Comparison of ENCODE assay signal across 8 mouse cellular contexts in the genomic region with DNA sequence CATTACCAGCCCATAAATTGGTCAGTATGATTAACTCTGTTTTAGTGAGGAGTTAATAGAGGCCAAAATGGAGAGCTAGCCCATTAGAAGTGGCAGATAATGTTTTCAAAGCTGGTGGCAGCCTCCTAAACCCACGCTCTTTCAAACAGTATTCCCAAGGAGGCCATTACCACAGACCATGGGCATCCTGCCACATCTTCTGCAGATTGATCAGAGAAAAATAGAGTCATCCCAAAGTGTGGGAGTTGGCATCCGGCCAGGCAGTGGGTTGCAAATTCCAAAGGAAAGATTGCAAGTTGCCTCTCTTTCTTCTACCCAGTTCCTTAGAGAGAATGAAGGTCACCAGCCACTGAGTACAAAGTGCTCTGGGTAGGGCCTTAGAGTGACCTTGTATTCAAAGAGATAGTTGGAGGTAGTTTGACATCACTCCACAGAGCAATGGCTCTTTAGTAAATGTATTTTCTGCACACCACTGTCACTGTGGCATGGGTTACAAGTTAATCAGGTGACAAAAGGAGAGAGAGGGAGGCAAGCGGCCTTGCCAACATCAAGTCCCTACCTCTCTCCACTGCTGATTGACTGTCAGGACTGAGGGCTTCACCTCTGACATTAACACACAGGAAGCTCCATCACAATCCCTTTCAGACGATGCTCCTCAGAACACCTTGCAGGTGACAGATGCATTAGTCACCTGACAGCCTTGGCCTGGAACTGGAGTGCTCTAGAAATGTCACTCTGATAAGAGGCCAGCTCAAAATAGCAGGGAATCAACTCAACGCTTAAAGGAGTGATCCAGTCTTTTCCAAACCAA.
DNase-seq lines count a peak whose midpoint lies in the region; ATAC-seq and TF ChIP-seq lines count a peak whose summit lies in the region.

No protein-coding gene starts in this region.

- 77% methylated on average over 5 of the region's 5 CpGs for WGBS in forebrain, embryonic 13.5 days
- whole genome bisulfite sequencing in forebrain, embryonic 15.5 days: 72% methylated on average over 5 of the region's 5 CpGs
- WGBS in neural tube, embryonic 13.5 days: 78% methylated on average over 5 of the region's 5 CpGs
- 80% methylated on average over 5 of the region's 5 CpGs for WGBS in neural tube, embryonic 15.5 days
- 72% methylated on average over 5 of the region's 5 CpGs for WGBS in forebrain, postnatal 0 days

- H3K27ac ChIP-seq in forebrain, embryonic 13.5 days: no peak overlapping the region
- no peak overlapping the region for H3K27ac ChIP-seq in forebrain, embryonic 15.5 days (replicated peaks)
- H3K27ac ChIP-seq in neural tube, embryonic 13.5 days (replicated peaks): no peak overlapping the region
- no peak overlapping the region for H3K27ac ChIP-seq in neural tube, embryonic 15.5 days (replicated peaks)
- no peak overlapping the region for H3K27ac ChIP-seq in forebrain, postnatal 0 days (ENCODE audit: low read depth, low read length)

- ATAC-seq in forebrain, embryonic 13.5 days: 0 out of 2 replicates have a peak, but pooled peaks have one; percentile 21
- no peak for ATAC-seq in forebrain, embryonic 15.5 days (replicated peaks)
- 0 out of 2 replicates have a peak, but pooled peaks have one; percentile 19 for ATAC-seq in neural tube, embryonic 13.5 days (ENCODE audit: low read depth)
- no peak for ATAC-seq in neural tube, embryonic 15.5 days (ENCODE audit: low FRiP score)
- ATAC-seq in forebrain, postnatal 0 days: no peak

- no peaks in the 10 kb centered on the region for H3K27me3 ChIP-seq in forebrain, embryonic 13.5 days
- H3K27me3 ChIP-seq in forebrain, embryonic 15.5 days: no peaks in the 10 kb centered on the region
- H3K27me3 ChIP-seq in neural tube, embryonic 13.5 days: no peaks in the 10 kb centered on the region
- H3K27me3 ChIP-seq in neural tube, embryonic 15.5 days (replicated peaks): no peaks in the 10 kb centered on the region
- H3K27me3 ChIP-seq in forebrain, postnatal 0 days (ENCODE audit: insufficient read depth, low read length): no peaks in the 10 kb centered on the region

- peak; percentile 15 for DNase-seq in left cerebral cortex, adult 11 months (ENCODE audit: low spot score)
- DNase-seq in skeletal muscle tissue, adult 2 months (ENCODE audit: low read depth, low spot score): peak; percentile 11
- no peak for DNase-seq in thymus, postnatal 25 days
- no peak for DNase-seq in forebrain, postnatal 0 days

- no peak overlapping the region for H3K4me3 ChIP-seq in forebrain, embryonic 13.5 days
- no peak overlapping the region for H3K4me3 ChIP-seq in forebrain, embryonic 15.5 days
- no peak overlapping the region for H3K4me3 ChIP-seq in neural tube, embryonic 13.5 days
- no peak overlapping the region for H3K4me3 ChIP-seq in neural tube, embryonic 15.5 days (replicated peaks)
- no peak overlapping the region for H3K4me3 ChIP-seq in forebrain, postnatal 0 days (ENCODE audit: low read depth, low read length)

- no peak for TF ChIP-seq CTCF in forebrain, postnatal 0 days (IDR thresholded peaks at IDR 0.05; ENCODE audit: low read depth)

- H3K9ac ChIP-seq in forebrain, embryonic 13.5 days: no peak overlapping the region
- H3K9ac ChIP-seq in forebrain, embryonic 15.5 days (replicated peaks): no peak overlapping the region
- H3K9ac ChIP-seq in neural tube, embryonic 13.5 days: no peak overlapping the region
- no peak overlapping the region for H3K9ac ChIP-seq in neural tube, embryonic 15.5 days (replicated peaks)
- no peak overlapping the region for H3K9ac ChIP-seq in forebrain, postnatal 0 days

- H3K9me3 ChIP-seq in forebrain, embryonic 13.5 days (replicated peaks): no peaks in the 10 kb centered on the region
- no peaks in the 10 kb centered on the region for H3K9me3 ChIP-seq in forebrain, embryonic 15.5 days
- no peaks in the 10 kb centered on the region for H3K9me3 ChIP-seq in neural tube, embryonic 13.5 days
- H3K9me3 ChIP-seq in neural tube, embryonic 15.5 days (replicated peaks): no peaks in the 10 kb centered on the region
- H3K9me3 ChIP-seq in forebrain, postnatal 0 days (ENCODE audit: low read length): no peaks in the 10 kb centered on the region

- H3K4me2 ChIP-seq in forebrain, embryonic 13.5 days: no peak overlapping the region
- H3K4me2 ChIP-seq in forebrain, embryonic 15.5 days (replicated peaks): no peak overlapping the region
- H3K4me2 ChIP-seq in neural tube, embryonic 13.5 days: no peak overlapping the region
- no peak overlapping the region for H3K4me2 ChIP-seq in neural tube, embryonic 15.5 days
- no peak overlapping the region for H3K4me2 ChIP-seq in forebrain, postnatal 0 days (ENCODE audit: low read depth)

- H3K36me3 ChIP-seq in forebrain, embryonic 13.5 days (ENCODE audit: poor library complexity, severe bottlenecking): no peaks in the 10 kb centered on the region
- no peaks in the 10 kb centered on the region for H3K36me3 ChIP-seq in forebrain, embryonic 15.5 days
- H3K36me3 ChIP-seq in neural tube, embryonic 13.5 days: no peaks in the 10 kb centered on the region
- no peaks in the 10 kb centered on the region for H3K36me3 ChIP-seq in neural tube, embryonic 15.5 days
- no peaks in the 10 kb centered on the region for H3K36me3 ChIP-seq in forebrain, postnatal 0 days (ENCODE audit: insufficient read depth)

- no peaks in the 10 kb centered on the region for H3K4me1 ChIP-seq in forebrain, embryonic 13.5 days
- H3K4me1 ChIP-seq in forebrain, embryonic 15.5 days: no peaks in the 10 kb centered on the region
- no peaks in the 10 kb centered on the region for H3K4me1 ChIP-seq in neural tube, embryonic 13.5 days (replicated peaks)
- no peaks in the 10 kb centered on the region for H3K4me1 ChIP-seq in neural tube, embryonic 15.5 days
- no peaks in the 10 kb centered on the region for H3K4me1 ChIP-seq in forebrain, postnatal 0 days (ENCODE audit: insufficient read depth)

Comparison
In these comparisons a context has a peak if more than half of its experiments do, and no peak if none do; other contexts are left out.
1. ATAC-seq: peak in forebrain, embryonic 13.5 days (single experiment) and neural tube, embryonic 13.5 days (single experiment); none in forebrain, embryonic 15.5 days (single experiment), neural tube, embryonic 15.5 days (single experiment) and forebrain, postnatal 0 days (single experiment).
2. DNase-seq: peak in left cerebral cortex, adult 11 months (single experiment) and skeletal muscle tissue, adult 2 months (single experiment); none in thymus, postnatal 25 days (single experiment) and forebrain, postnatal 0 days (single experiment).